Mouse (Mus musculus) olfactory bulb, adult 2 months (tissue): ENCODE measurements around the gene Ctbp1. TPM values are rescaled to one million over a fixed set of nuclear protein-coding genes. Genes with fewer than 3 reads are reported as not detected.

Experiments
- H3K27ac ChIP-seq: fragments of 200-500 bp; 2 replicates; pipeline ENCODE4 v1.5.1; 2012; ENCODE audit warnings: low read depth, low read length; ENCODE audit not compliant: insufficient read depth
- H3K4me1 ChIP-seq: fragments of 200-500 bp; 2 replicates; pipeline ENCODE4 v1.6.1; 2012; ENCODE audit warnings: low read length; ENCODE audit not compliant: control insufficient read depth, insufficient read depth
- H3K4me3 ChIP-seq: fragments of 200-500 bp; 2 replicates; pipeline ENCODE4 v1.5.1; 2012; ENCODE audit warnings: mild to moderate bottlenecking, low read depth, low read length, moderate library complexity; ENCODE audit not compliant: insufficient read depth
- CTCF ChIP-seq: fragments of 200-500 bp; IDR thresholded peaks from 2 replicates; pipeline ENCODE4 v1.5.1; 2012; ENCODE audit warnings: low read depth, mild to moderate bottlenecking, low read length, moderate library complexity; ENCODE audit not compliant: insufficient read depth
- POLR2A ChIP-seq: fragments of 200-500 bp; IDR thresholded peaks from 2 replicates; pipeline ENCODE4 v1.6.1; 2012; ENCODE audit warnings: mild to moderate bottlenecking, low read depth, low read length, moderate library complexity; ENCODE audit not compliant: insufficient read depth
- WGBS: fragments of 180-500 bp; shearing (Covaris S2); methylation state at CpG from one replicate; pipeline ENCODE4 v1.1.7; 2018; 5-methylcytosine and 5-hydroxymethylcytosine counted together
- polyA plus RNA-seq: library from polyadenylated mRNA; stranded (reverse); fragments of >200 nt; gene quantifications from 2 replicates; pipeline ENCODE4 v1.2.4, GENCODE M21; 2012; ENCODE audit warnings: low replicate concordance; ENCODE audit not compliant: missing spikeins, insufficient read depth, insufficient read length

Ctbp1 gene
- not detected in 2 replicates for polyA plus RNA-seq

GRCm38 (mm10) chr5:33274953-33275454 is at the start of gene Ctbp1:
Gene Ctbp1 (minus strand): TSS chr5:33274994.
- peak within 1 kb of the TSS; percentile 95 for H3K27ac ChIP-seq
- peak within 1 kb of the TSS; percentile 86 for H3K4me3 ChIP-seq
- 1% methylated on average over 57 of the region's 57 CpGs for WGBS
- H3K4me1 ChIP-seq, result peaks cover 13% of the 10 kb centered on the region
- TF ChIP-seq POLR2A, result peak; percentile 12; the same call in 1 of the 2 replicates
- no peak for TF ChIP-seq CTCF

DNA sequence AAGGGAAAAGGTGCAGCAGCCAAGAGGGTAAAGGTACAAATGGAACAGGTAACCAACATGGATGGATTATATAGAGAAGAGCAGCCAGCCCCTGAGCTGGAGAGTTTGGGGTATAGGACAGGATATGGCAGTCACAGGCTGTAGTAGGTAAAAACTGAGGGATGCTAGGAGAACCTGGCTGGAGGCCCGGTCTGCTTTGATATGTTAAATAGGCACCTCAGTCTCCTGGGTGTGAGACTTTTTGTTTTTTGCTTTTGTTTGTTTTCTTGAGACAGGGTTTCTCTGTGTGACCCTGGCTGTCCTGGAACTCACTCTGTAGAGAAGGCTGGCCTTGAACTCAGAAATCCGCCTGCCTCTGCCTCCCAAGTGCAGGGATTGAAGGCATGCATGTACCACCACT is 49.7 kb upstream of the Ctbp1 start:
- H3K4me3 ChIP-seq, result no peak overlapping the region
- H3K4me1 ChIP-seq, result no peaks in the 10 kb centered on the region
- H3K27ac ChIP-seq, result no peak overlapping the region
- WGBS, result 42% methylated on average over 2 of the region's 2 CpGs
- no peak for TF ChIP-seq CTCF

DNA sequence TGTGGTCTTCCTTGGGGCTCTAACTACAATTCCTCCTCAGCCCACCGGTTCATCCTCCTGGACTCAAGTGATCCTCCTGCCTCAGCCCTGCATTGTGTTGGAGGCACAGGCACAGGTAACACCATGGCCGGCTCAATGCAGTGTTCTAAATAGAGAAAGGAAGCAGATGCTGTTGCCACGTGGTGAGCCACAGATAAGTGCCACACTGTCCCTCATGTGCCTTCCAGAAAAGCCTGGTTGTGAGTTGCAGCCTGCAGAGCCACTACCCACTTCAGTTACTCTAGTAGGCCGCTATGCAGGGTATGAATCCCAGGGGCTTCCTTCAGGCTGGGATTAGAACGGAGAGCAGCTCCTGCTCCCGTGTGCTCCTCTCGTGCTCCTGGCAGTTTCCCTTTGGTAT is 37.4 kb upstream of the Ctbp1 start:
- WGBS, result 90% methylated on average over 7 of the region's 7 CpGs
- no peaks in the 10 kb centered on the region for H3K4me1 ChIP-seq
- no peak overlapping the region for H3K27ac ChIP-seq
- TF ChIP-seq CTCF, result no peak
- no peak for TF ChIP-seq POLR2A
- H3K4me3 ChIP-seq, result no peak overlapping the region

GRCm38 (mm10) chr5:33310704-33311462 is 36.1 kb upstream of the Ctbp1 start:
- Histone ChIP-seq H3K4me1 (no peaks in the 10 kb centered on the region), H3K27ac (no peak overlapping the region), H3K4me3 (no peak overlapping the region)
- TF ChIP-seq CTCF (no peak), POLR2A (no peak)
- 72% methylated on average over 3 of the region's 3 CpGs for WGBS

GRCm38 (mm10) chr5:33301801-33302200 is 27.0 kb upstream of the Ctbp1 start:
- no peak overlapping the region for H3K4me3 ChIP-seq
- no peak overlapping the region for H3K27ac ChIP-seq
- H3K4me1 ChIP-seq, result no peaks in the 10 kb centered on the region
- 82% methylated on average over 2 of the region's 2 CpGs for WGBS
- TF ChIP-seq CTCF (no peak), POLR2A (no peak)

DNA sequence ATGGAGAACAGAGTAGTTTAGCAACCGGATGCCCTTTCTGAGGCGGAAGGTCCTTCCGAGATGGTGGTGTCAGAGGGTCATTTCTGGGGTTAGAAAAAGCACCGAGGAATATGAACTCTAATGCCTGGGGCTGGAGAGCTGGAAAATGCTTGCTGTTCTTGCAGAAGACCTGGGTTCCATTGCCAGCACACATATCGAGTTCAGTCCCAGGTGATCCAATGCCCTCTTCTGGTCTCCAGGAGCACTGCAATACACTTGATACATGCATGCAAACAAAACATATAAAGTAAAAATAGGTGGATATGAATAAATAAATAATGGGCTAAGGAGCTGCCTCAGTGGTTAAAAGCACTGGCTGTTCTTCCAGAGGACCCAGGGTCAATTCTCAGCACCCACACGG is 22.4 kb upstream of the Ctbp1 start:
- Histone ChIP-seq H3K4me3 (no peak overlapping the region), H3K4me1 (no peaks in the 10 kb centered on the region), H3K27ac (no peak overlapping the region)
- TF ChIP-seq POLR2A (no peak), CTCF (no peak)
- WGBS, result 72% methylated on average over 6 of the region's 6 CpGs

GRCm38 (mm10) chr5:33293796-33294430 is 19.1 kb upstream of the Ctbp1 start:
- H3K4me1 ChIP-seq, result no peaks in the 10 kb centered on the region
- WGBS, result 68% methylated on average over 16 of the region's 16 CpGs
- TF ChIP-seq POLR2A (no peak), CTCF (no peak)
- no peak overlapping the region for H3K27ac ChIP-seq
- H3K4me3 ChIP-seq, result no peak overlapping the region

- Histone ChIP-seq H3K4me1 (0 out of 2 replicates have a peak, but pooled peaks cover 3% of the 10 kb centered on the region), H3K27ac (no peak overlapping the region), H3K4me3 (no peak overlapping the region)
- TF ChIP-seq CTCF (no peak), POLR2A (no peak)
- WGBS, result 58% methylated on average over 7 of the region's 7 CpGs
Measured at GRCm38 (mm10) chr5:33283951-33284350, 9.2 kb upstream of the Ctbp1 start.

DNA sequence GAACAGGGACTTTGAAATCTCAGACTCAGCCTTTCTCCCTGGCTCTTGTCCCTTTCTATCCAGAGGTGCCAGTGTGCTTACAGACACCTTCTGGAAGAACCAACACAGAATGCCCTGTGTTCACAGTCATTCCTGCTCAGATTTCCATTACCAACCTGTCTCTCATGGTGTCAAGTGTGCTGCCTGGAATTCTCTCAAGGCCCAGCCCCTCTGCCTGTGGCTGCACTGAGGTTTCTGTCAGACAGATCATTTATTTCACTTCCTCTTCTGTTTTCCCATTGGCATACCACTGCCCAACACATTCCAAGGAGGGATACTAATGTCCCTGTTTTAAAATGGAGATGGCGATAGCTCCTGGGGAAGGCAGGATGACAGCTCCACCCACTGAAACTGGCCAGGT is 6.6 kb upstream of the Ctbp1 start:
- no peak overlapping the region for H3K27ac ChIP-seq
- 52% methylated on average over 1 of the region's 1 CpGs for WGBS
- no peak overlapping the region for H3K4me3 ChIP-seq
- H3K4me1 ChIP-seq, result 0 out of 2 replicates have a peak, but pooled peaks cover 3% of the 10 kb centered on the region
- TF ChIP-seq POLR2A (no peak), CTCF (no peak)
